Mouse (Mus musculus): ENCODE results near the gene Plpp1. TPM values are rescaled to one million over a fixed set of nuclear protein-coding genes. Genes with fewer than 3 reads are reported as not detected.

Gene Plpp1
- 46.6 and 62.9 TPM in 2 replicates for polyA plus RNA-seq (2012; rRNA removed; ENCODE audit: low replicate concordance)

GRCm38 (mm10) chr13:112800597-112801380, at the start of gene Plpp1:
TSS of gene Plpp1 (plus strand) at chr13:112800792.

Other genes with a start within 250 kb of the Plpp1 start
- gene Il31ra, start 206.4 kb upstream of the Plpp1 start, polyA plus RNA-seq (2012; rRNA removed; ENCODE audit: low replicate concordance) = 0.32 and 0.49 TPM in 2 replicates
- 0.09 TPM in 1 of 2 replicates, not detected in the other for gene Ddx4, start 148.3 kb upstream of the Plpp1 start, polyA plus RNA-seq (2012; rRNA removed; ENCODE audit: low replicate concordance)
- gene Slc38a9, start 140.0 kb upstream of the Plpp1 start, polyA plus RNA-seq (2012; rRNA removed; ENCODE audit: low replicate concordance) = 9.0 and 13.3 TPM in 2 replicates
- gene Mtrex, start 126.6 kb downstream of the Plpp1 start, polyA plus RNA-seq (2012; rRNA removed; ENCODE audit: low replicate concordance) = 8.3 and 13.3 TPM in 2 replicates
- gene Dhx29, start 126.7 kb downstream of the Plpp1 start, polyA plus RNA-seq (2012; rRNA removed; ENCODE audit: low replicate concordance) = 5.7 and 6.4 TPM in 2 replicates
- 0.75 and 0.92 TPM in 2 replicates for gene Ccno, start 187.0 kb downstream of the Plpp1 start, polyA plus RNA-seq (2012; rRNA removed; ENCODE audit: low replicate concordance)
- not detected in 2 replicates for gene Mcidas, start 193.1 kb downstream of the Plpp1 start, polyA plus RNA-seq (2012; rRNA removed; ENCODE audit: low replicate concordance)
- gene Cdc20b, start 234.3 kb downstream of the Plpp1 start, polyA plus RNA-seq (2012; rRNA removed; ENCODE audit: low replicate concordance) = not detected in 2 replicates
- gene Gpx8, start 245.6 kb downstream of the Plpp1 start, polyA plus RNA-seq (2012; rRNA removed; ENCODE audit: low replicate concordance) = 17.9 and 26.8 TPM in 2 replicates